Mouse (Mus musculus) skeletal muscle tissue, adult 2 months (tissue): ENCODE data around the gene Tnik.

Experiments used
- DNase-seq: peaks from one replicate; pipeline ENCODE4 v3.0.0-alpha.2; 2012; ENCODE audit warnings: low read depth, low spot score

Gene Tnik

GRCm38 (mm10) chr3:28544345-28544869 lies 281.4 kb downstream of the Tnik start:
- no peak for DNase-seq

- no peak for DNase-seq
These were observed 285.1 kb downstream of the Tnik start for GRCm38 (mm10) chr3:28547965-28548730.

- DNase-seq = no peak
These were observed 286.4 kb downstream of the Tnik start for GRCm38 (mm10) chr3:28549391-28549790.

GRCm38 (mm10) chr3:28550497-28551093 lies 287.6 kb downstream of the Tnik start:
- no peak for DNase-seq

GRCm38 (mm10) chr3:28551756-28552155 lies 288.7 kb downstream of the Tnik start:
- no peak for DNase-seq

GRCm38 (mm10) chr3:28554934-28555333 lies 291.9 kb downstream of the Tnik start:
- DNase-seq = no peak

- peak; percentile 29 for DNase-seq
These were observed 293.0 kb downstream of the Tnik start for GRCm38 (mm10) chr3:28555795-28556570.

- no peak for DNase-seq
These were observed 295.4 kb downstream of the Tnik start for GRCm38 (mm10) chr3:28558328-28558871.

GRCm38 (mm10) chr3:28561408-28561807 lies 298.4 kb downstream of the Tnik start:
- no peak for DNase-seq

- DNase-seq = peak; percentile 67
These were observed 299.8 kb downstream of the Tnik start for GRCm38 (mm10) chr3:28562612-28563332.

GRCm38 (mm10) chr3:28564370-28565357 lies 301.6 kb downstream of the Tnik start:
- DNase-seq = no peak

- DNase-seq = peak; percentile 40
These were observed 314.3 kb downstream of the Tnik start for GRCm38 (mm10) chr3:28577301-28577700.

- DNase-seq = peak; percentile 40
These were observed 316.1 kb downstream of the Tnik start for GRCm38 (mm10) chr3:28578950-28579615.

- no peak for DNase-seq
These were observed 322.9 kb downstream of the Tnik start for GRCm38 (mm10) chr3:28585750-28586465.

- no peak for DNase-seq
These were observed 324.8 kb downstream of the Tnik start for GRCm38 (mm10) chr3:28587808-28588207.

GRCm38 (mm10) chr3:28591345-28591744 lies 328.3 kb downstream of the Tnik start:
- DNase-seq = no peak

GRCm38 (mm10) chr3:28593922-28594321 lies 330.9 kb downstream of the Tnik start:
- no peak for DNase-seq

- DNase-seq = no peak
These were observed 336.5 kb downstream of the Tnik start for GRCm38 (mm10) chr3:28599476-28599875.

GRCm38 (mm10) chr3:28606741-28607140 lies 343.7 kb downstream of the Tnik start:
- DNase-seq = no peak
